Mouse (Mus musculus): ENCODE measurements around the gene Cald1.

The Cald1 gene

GRCm38 (mm10) chr6:34664749-34665148 is 66.4 kb downstream of the Cald1 start:
- DNase-seq (ENCODE audit: low spot score), result no peak

DNA sequence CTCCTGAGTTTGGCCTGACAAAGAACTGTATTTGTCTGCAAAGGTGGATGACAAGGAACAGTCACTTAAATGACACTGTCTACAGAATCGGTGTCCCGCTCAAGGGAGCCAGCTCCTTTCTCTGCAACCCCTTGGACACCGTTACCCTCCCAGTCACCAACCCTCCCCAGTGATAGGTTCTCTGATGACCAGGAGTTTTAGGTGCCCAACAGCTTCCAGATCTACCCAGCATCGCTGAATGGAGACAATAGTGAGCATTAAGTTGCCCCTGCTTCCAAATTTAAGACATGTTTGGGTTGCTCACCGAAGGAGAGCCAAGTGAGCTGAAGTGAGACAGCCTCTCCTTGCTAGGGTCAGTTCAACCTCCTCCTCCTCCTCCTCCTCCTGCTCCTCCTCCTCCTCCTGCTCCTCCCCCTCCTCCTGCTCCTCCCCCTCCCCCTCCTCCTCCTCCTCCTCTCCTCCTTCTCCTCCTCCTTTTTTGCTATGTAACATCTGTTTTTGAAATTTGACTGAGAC is 70.5 kb downstream of the Cald1 start:
- no peak for DNase-seq (ENCODE audit: low spot score)

DNA sequence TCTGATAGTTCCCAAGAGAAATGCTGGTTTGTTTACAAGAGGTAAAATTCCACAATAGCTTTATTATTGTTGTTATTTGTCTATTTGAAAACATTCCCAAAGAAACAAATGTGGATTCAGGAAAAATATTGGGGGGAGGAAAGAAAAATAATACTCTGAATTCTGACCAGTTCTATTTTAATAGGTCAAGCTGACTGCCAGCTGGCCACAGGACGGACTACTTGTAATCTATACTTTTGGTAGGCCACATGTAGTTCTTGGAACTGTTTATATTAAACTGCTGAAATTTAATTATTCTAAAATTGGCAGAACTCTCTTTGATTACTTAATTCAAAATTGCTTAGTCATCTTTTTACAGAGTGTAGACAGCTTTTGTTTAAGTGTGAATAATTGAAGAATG is 73.1 kb downstream of the Cald1 start:
- no peak for DNase-seq (ENCODE audit: low spot score)

- DNase-seq (ENCODE audit: low spot score), result no peak
Measured at GRCm38 (mm10) chr6:34674416-34674815, 76.1 kb downstream of the Cald1 start.

DNA sequence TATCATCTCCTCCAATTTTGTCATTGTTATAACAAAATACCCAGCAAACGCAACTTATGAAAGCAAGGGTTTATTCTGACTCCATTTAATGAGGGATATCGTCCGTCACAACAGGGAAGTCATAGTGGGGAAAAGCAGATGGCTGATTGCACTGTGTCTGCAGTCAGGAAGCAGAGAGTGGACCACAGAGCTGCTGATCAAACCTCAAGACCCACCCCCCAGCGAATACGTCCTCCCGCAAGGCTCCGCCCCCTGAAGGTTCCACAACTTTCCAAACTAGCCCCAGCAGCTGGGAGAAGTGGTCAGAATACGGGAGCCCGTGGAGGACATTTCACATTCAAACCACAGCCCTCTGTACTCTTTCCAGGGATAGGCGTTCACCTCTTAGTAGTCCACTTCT is 76.6 kb downstream of the Cald1 start:
- DNase-seq (ENCODE audit: low spot score), result peak; percentile 26

DNA sequence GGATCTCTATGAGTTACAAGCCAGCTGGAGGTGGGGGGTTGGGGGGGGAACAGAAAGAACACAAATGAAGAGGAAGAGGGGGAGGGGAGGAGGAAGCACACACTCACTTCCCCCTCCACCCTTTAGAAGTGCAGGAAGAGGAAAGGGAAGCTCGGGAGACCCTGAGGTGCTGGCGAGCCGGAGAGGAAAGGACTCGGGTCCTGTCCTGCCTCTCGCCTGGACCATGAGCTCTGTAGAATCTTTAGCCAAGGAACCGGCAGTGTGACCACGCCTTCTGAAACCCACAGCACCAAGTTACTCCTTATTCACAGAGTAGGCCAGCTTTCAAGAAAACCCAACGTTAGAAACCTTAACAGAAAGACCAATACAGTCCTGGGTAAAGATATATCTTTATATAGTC is 83.8 kb downstream of the Cald1 start:
- no peak for DNase-seq (ENCODE audit: low spot score)

- DNase-seq (ENCODE audit: low spot score), result no peak
Measured at GRCm38 (mm10) chr6:34684886-34685285, 86.6 kb downstream of the Cald1 start.

- no peak for DNase-seq (ENCODE audit: low spot score)
Measured at GRCm38 (mm10) chr6:34688971-34689370, 90.7 kb downstream of the Cald1 start.

- DNase-seq (ENCODE audit: low spot score), result no peak
Measured at GRCm38 (mm10) chr6:34691416-34691815, 93.1 kb downstream of the Cald1 start.

- DNase-seq (ENCODE audit: low spot score), result no peak
Measured at GRCm38 (mm10) chr6:34694096-34694495, 95.8 kb downstream of the Cald1 start.

GRCm38 (mm10) chr6:34703421-34704120 is 105.3 kb downstream of the Cald1 start:
- DNase-seq (ENCODE audit: low spot score), result no peak

- DNase-seq (ENCODE audit: low spot score), result no peak
Measured at GRCm38 (mm10) chr6:34707521-34707920, 109.2 kb downstream of the Cald1 start.

DNA sequence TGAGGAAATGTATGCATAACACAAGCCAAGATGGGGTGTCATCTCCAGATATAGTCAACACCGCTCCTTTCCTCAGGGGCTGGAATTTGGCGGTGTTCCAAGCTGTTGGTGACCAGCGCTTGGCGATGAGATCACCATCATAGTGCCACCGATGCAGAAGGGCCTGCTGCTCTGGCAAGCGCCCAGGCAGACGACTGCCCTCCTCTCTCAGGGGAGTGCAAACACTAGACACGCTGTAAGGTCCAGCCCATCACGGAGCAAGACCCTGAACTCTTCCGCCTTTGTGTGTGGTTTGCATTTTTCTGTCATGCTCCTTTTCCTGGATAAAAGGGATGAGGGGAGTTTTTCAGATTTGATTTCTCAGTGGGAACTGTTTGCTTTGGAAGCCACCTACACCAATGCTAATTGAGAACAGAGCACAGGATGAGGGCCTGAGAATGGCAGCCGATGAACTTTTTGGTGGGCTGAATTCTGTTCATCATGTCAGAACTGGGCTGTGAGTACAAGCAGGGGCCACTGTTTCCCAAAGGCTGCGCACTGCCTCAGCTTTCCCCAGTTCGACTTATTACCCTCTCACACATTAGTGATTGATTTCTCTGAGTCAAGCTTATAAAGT is 110.5 kb downstream of the Cald1 start:
- peak; percentile 12 for DNase-seq (ENCODE audit: low spot score)

DNA sequence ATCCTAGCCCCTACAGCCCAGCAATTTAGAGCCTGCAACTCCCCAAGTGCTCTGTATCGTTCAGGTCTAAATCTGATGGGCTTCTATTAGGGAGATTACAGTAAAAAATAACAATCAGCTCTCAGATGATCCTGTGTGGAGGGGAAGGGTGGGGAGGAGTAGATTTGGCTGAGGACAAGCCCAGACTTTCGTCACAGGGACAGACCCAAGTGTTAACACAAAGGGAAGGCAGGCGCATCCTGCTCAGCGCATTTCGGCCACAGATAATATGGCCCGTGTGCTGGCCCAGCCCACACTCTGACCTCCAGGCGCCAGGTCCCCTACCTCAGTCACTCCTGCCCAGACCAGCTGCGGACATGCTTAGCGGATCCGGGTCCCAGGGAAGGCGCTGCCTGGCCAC is 111.0 kb downstream of the Cald1 start:
- no peak for DNase-seq (ENCODE audit: low spot score)

GRCm38 (mm10) chr6:34709946-34710682 is 111.8 kb downstream of the Cald1 start:
- no peak for DNase-seq (ENCODE audit: low spot score)

DNA sequence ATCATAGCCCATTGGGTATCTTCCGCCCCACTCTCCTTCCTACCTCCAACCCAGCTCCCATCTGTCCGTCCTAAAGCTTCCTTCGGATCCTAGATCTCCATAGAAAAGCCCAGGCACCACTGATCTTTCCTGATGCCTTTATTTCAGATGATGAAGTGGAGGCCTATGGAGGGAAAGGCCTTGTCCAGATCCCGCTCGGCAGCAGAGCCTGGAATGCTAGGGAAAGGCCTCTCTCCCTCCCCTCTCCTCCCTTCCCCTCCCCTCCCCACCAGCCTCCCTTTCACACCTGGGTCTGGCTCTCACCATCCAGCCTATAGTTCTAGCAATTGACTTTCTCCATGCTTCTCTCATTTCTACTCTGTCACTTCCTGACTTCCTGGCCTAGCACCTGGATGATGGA is 112.5 kb downstream of the Cald1 start:
- no peak for DNase-seq (ENCODE audit: low spot score)

- DNase-seq (ENCODE audit: low spot score), result no peak
Measured at GRCm38 (mm10) chr6:34711620-34712019, 113.3 kb downstream of the Cald1 start.

DNA sequence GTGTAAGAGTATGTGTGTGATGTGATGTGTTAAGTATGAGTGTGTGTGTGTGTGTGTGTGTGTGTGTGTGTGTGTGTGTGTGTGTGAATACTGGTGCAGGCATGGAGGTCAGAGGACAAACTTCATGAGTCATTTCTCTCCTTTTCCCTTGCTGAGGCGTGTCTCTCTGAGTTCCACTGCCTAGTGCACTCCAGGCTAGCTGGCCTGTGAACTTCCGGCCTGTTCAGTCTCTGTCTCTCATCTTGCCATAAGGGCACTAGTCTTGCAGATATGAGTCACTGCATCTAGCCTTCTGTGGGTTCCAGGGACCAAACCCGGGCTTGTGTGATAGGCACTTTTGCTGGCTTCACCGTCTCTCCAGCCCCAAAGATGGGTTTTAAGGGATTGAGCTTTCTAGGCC is 114.9 kb downstream of the Cald1 start:
- no peak for DNase-seq (ENCODE audit: low spot score)

- no peak for DNase-seq (ENCODE audit: low spot score)
Measured at GRCm38 (mm10) chr6:34713777-34714176, 115.5 kb downstream of the Cald1 start.

DNA sequence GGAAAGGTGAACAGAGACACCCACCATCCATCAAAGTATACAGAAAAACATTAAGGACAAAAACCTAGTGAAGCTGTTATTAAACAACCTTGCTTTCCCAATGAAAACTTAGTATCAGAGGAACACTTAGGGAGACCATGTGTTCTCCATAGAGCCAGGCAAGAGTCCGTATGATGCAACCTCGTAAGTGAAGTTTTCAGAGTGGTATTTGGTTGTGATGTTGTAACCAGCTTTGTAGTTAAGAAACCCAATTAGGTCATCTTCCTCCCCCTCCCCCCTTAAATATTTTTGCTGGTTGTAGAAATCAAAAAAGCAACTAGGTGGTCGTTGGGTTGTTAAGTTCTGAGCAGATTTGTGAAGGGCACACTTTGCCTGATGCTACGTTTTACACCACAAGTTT is 116.3 kb downstream of the Cald1 start:
- DNase-seq (ENCODE audit: low spot score), result no peak

- DNase-seq (ENCODE audit: low spot score), result no peak
Measured at GRCm38 (mm10) chr6:34716206-34716887, 118.0 kb downstream of the Cald1 start.

DNA sequence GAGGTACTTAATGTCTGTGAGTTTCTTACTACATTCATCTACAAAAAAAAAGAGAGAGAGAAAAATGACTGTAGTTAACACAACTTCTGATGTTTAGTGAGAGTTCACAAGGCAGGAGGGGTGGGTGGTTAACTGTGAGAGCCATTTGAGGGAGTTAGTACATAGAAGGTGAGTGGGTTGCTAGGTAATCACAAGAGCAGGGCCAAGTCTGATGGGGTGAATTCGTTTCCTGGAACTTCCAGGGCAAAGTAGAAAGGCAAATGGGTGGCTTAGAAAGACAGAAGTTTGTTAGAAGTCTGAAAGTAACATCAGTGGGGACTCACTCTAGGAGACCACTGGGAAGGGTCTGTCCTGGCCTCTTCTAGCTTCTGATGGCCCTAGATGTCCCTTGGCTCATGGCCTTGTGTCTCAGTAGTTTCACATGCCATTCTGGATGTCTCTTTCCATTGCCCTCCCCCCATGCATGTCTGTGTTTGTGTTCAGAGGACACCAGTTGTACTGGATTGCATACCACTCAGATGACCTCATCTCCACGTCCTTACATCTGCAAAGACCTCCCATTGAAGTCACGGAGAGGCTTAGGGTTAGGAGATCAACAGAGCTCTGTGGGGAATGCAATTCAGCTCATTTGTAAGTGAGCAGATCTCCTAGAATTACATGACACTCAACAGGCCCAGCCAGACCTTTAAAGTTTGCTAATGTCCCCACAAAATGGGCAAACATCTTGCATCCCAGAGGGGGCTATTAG is 118.8 kb downstream of the Cald1 start:
- no peak for DNase-seq (ENCODE audit: low spot score)

All from testis, postnatal 14 days (tissue).